ENCODE assay signal across 11 mouse cellular contexts in the genomic region with DNA sequence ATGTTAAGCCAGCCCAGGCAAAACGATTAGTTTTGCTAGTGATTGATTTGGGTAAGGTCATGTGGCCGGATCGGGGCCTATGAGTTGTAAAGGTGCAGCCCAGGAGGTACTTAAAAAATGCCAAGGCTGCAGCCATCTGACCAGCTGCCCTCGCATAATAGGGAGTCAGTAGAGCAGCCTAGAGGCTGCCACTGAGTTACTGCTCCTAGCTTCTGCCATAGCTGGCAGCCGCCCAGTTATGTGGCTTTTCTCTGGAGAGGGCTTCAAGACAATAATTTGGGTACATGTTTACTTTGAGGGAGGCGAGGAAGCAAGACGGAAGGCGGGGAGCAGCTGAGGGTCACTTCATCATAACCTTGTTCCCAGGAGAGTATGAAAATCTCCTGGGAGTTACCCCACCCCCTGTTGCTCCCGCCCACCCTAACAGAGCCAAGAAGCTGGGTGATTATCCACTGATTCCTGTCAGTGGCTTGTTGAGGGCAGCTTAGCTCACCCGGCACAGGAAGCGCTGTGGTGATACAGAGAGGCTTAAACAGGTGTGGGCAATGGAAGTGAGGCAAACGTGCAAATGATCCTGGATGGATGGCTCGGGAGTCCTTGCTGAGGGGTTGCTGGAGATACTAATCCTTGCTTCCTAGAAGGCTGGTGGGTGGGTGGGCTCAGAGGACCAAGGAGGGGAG. TPM values are rescaled to one million over a fixed set of nuclear protein-coding genes. Genes with fewer than 3 reads are reported as not detected.
DNase-seq lines count a peak whose midpoint lies in the region; ATAC-seq and TF ChIP-seq lines count a peak whose summit lies in the region.
"Had no signal": no experiment of that assay in that cellular context is flagged by ENCODE, and none has a peak within 500 bp of the region (broad histone marks: within the 10 kb centered on the region; RNA-seq: fewer than 3 reads in every experiment).

No protein-coding gene starts in this region.

- H3K9ac ChIP-seq in hindbrain, embryonic 14.5 days, result no peak overlapping the region
- no peak overlapping the region for H3K9ac ChIP-seq in hindbrain, embryonic 16.5 days (ENCODE audit: low read depth, low read length)
- H3K9ac ChIP-seq: hindbrain, embryonic 12.5 days had no signal

- H3K36me3 ChIP-seq in hindbrain, embryonic 14.5 days (replicated peaks; ENCODE audit: control insufficient read depth, insufficient read depth), result no peaks in the 10 kb centered on the region
- H3K36me3 ChIP-seq in hindbrain, embryonic 16.5 days (ENCODE audit: control insufficient read depth, insufficient read depth, low read length), result no peaks in the 10 kb centered on the region
- H3K36me3 ChIP-seq: hindbrain, embryonic 12.5 days had no signal

- H3K9me3 ChIP-seq in hindbrain, embryonic 14.5 days (ENCODE audit: control insufficient read depth, low read length), result no peaks in the 10 kb centered on the region
- no peaks in the 10 kb centered on the region for H3K9me3 ChIP-seq in hindbrain, embryonic 16.5 days (ENCODE audit: control insufficient read depth, low read length)

- DNase-seq in hindbrain, embryonic 14.5 days (ENCODE audit: low spot score), result no peak
- DNase-seq in 3134 (ENCODE audit: extremely low read depth, insufficient read length, low spot score), result peak; percentile 28
- peak; percentile 50 for DNase-seq in adrenal gland, postnatal 14 days
- DNase-seq in lung, adult 2 months, result peak; percentile 39
- DNase-seq in thymus, postnatal 36 days, result no peak
- DNase-seq in testis, postnatal 10 days (ENCODE audit: low spot score), result no peak
- no peak for DNase-seq in gastrocnemius, adult 2 months
- DNase-seq: heart, adult 11 months had no signal

- H3K4me2 ChIP-seq in hindbrain, embryonic 14.5 days (replicated peaks), result no peak overlapping the region
- H3K4me2 ChIP-seq in hindbrain, embryonic 16.5 days (ENCODE audit: low read length), result no peak overlapping the region

- ATAC-seq in hindbrain, embryonic 14.5 days (ENCODE audit: low FRiP score), result 0 out of 2 replicates have a peak, but pooled peaks have one; percentile 36
- no peak for ATAC-seq in hindbrain, embryonic 16.5 days

- TF ChIP-seq CTCF in lung, adult 2 months (IDR thresholded peaks at IDR 0.05; ENCODE audit: insufficient read depth, low read length), result no peak
- TF ChIP-seq CTCF in gastrocnemius, adult 2 months (IDR thresholded peaks at IDR 0.05), result no peak

- no peak overlapping the region for H3K27ac ChIP-seq in hindbrain, embryonic 14.5 days
- no peak overlapping the region for H3K27ac ChIP-seq in hindbrain, embryonic 16.5 days (ENCODE audit: low read depth, low read length)
- no peak overlapping the region for H3K27ac ChIP-seq in gastrocnemius, adult 2 months
- H3K27ac ChIP-seq: macrophage had no signal

- peaks cover 24% of the 10 kb centered on the region for H3K4me1 ChIP-seq in hindbrain, embryonic 14.5 days (replicated peaks; ENCODE audit: control insufficient read depth, insufficient read depth, low read length)
- H3K4me1 ChIP-seq in hindbrain, embryonic 16.5 days (ENCODE audit: control insufficient read depth, insufficient read depth, low read depth, low read length), result peaks cover 17% of the 10 kb centered on the region
- H3K4me1 ChIP-seq in lung, adult 2 months (ENCODE audit: control insufficient read depth, insufficient read depth, low read length), result no peaks in the 10 kb centered on the region

- intact Hi-C loops in gastrocnemius, adult 2 months (cut with DNase I), result no loop called here

- TF ChIP-seq POLR2A in lung, adult 2 months (IDR thresholded peaks at IDR 0.05; ENCODE audit: borderline replicate concordance, extremely low read depth, low read depth, low read length), result no peak

- no peaks in the 10 kb centered on the region for H3K27me3 ChIP-seq in hindbrain, embryonic 14.5 days (ENCODE audit: control insufficient read depth, insufficient read depth, low read length)
- no peaks in the 10 kb centered on the region for H3K27me3 ChIP-seq in hindbrain, embryonic 16.5 days (replicated peaks; ENCODE audit: control insufficient read depth, insufficient read depth, low read length)
- H3K27me3 ChIP-seq: hindbrain, embryonic 12.5 days had no signal

- no peak overlapping the region for H3K4me3 ChIP-seq in hindbrain, embryonic 14.5 days (replicated peaks; ENCODE audit: low read length)
- H3K4me3 ChIP-seq in hindbrain, embryonic 16.5 days (ENCODE audit: low read length), result no peak overlapping the region
- no peak overlapping the region for H3K4me3 ChIP-seq in lung, adult 2 months (replicated peaks; ENCODE audit: extremely low read depth, low read depth, low read length)
- H3K4me3 ChIP-seq in gastrocnemius, adult 2 months, result no peak overlapping the region
- H3K4me3 ChIP-seq: hindbrain, embryonic 12.5 days had no signal

- 41% methylated on average over 13 of the region's 13 CpGs for WGBS in hindbrain, embryonic 14.5 days
- 48% methylated on average over 13 of the region's 13 CpGs for WGBS in hindbrain, embryonic 16.5 days
- 28% methylated on average over 13 of the region's 13 CpGs for WGBS in lung, adult 2 months

RNA-seq across cellular contexts. Expression of gene Snx20, which starts 30.4 kb away (rescaled TPM):
- 1.4 and 1.7 TPM in 2 replicates for polyA plus RNA-seq in hindbrain, embryonic 14.5 days (2014; fragmentation: Nextera tagmentation; extraction: Ambion mirVana)
- polyA plus RNA-seq in hindbrain, embryonic 16.5 days (2015; fragmentation: Nextera tagmentation; extraction: Ambion mirVana), result 1.1 TPM in 2 replicates
- total RNA-seq in adrenal gland, postnatal 14 days (2021), result 1.0 and 5.4 TPM in 2 replicates
- polyA plus RNA-seq in lung, adult 2 months (2012; rRNA removed), result 11.5 and 16.8 TPM in 2 replicates
- under 1 TPM in 1 of 2 experiments, not detected in 1; 0.28 TPM for total RNA-seq in gastrocnemius, adult 2 months (2021)

RNA-seq across cellular contexts. Expression of gene Nod2, which starts 41.6 kb away (rescaled TPM):
- polyA plus RNA-seq in hindbrain, embryonic 14.5 days (2014; fragmentation: Nextera tagmentation; extraction: Ambion mirVana), result 0.07 and 0.10 TPM in 2 replicates
- polyA plus RNA-seq in hindbrain, embryonic 16.5 days (2015; fragmentation: Nextera tagmentation; extraction: Ambion mirVana), result 0.17 and 0.20 TPM in 2 replicates
- 0.64 and 0.78 TPM in 2 replicates for total RNA-seq in adrenal gland, postnatal 14 days (2021)
- polyA plus RNA-seq in lung, adult 2 months (2012; rRNA removed), result 4.0 and 5.0 TPM in 2 replicates
- total RNA-seq in gastrocnemius, adult 2 months (2021), result under 1 TPM; 0.31 to 0.53 TPM

Comparison
In these comparisons a context has a peak if more than half of its experiments do, and no peak if none do; other contexts are left out.
1. DNase-seq: peak in 3134 (single experiment), adrenal gland, postnatal 14 days (single experiment) and lung, adult 2 months (single experiment); none in hindbrain, embryonic 14.5 days (single experiment), thymus, postnatal 36 days (0 of 2), testis, postnatal 10 days (single experiment) and gastrocnemius, adult 2 months (single experiment).